Mouse (Mus musculus) layer of hippocampus, postnatal 14 days (tissue): ENCODE results near the gene Apobec4. TPM values are rescaled to one million over a fixed set of nuclear protein-coding genes. Genes with fewer than 3 reads are reported as not detected.
"Not testable (repeated sequence)": the region's sequence is repeated elsewhere in the genome, so short reads cannot be mapped to it uniquely, and the experiment has no call there.

Experiments
- DNase-seq, 2 experiments: peaks; one replicate each; pipeline ENCODE4 v3.0.0; 2021 to 2022; ENCODE audit warnings: low spot score in 2 of 2, mixed read lengths in 1 of 2
- total RNA-seq, 2 experiments: library from RNA; stranded (reverse); gene quantifications; 2 replicates each; pipeline ENCODE4 v1.2.3; 2021

Gene Apobec4
- total RNA-seq, 2 experiments from 2014 or later: not detected

DNA sequence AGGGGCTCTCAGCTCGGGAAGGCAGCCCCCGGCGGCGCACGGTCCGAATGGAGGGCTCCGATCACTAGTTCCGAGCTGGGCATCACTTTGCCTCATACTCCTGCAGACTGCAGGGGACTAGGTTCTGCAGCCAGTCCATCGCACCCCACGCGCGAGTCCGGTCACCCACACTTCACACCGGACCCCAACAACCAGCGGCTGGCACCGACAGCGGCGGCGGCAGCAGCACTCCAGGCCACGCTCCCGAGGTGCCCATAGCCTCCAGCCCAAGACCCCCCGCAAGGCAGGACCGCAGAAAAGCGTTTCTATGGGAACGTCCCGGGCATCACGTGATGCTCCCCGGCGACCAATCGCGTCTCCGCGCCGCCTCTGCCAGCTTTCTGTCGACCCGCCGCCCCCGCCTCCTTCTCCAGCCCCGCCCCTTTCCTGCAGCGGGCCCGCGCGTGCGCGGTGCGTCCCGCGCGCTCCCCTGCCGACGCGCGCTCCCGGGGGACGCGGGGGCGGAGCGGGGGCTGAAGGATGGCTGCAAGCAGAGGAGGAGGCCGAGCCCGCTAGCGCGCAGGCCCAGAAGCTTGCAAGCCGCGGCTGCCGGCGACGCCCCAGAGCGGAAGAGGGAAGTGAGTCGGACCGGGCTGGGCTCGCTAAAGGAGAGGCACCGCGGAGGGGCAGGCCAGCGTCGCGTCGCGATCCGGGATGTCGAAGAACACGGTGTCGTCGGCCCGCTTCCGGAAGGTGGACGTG, 15.9 kb downstream of the Apobec4 start, which contains the start of the genes Rgl1 and Arpc5:
Rgl1 (minus strand) TSS at position 320 of the 741 bp plus-strand sequence.
Arpc5 (plus strand) TSS at position 511 of the 741 bp plus-strand sequence.
- peak; percentile 93 to 97 for DNase-seq

DNA sequence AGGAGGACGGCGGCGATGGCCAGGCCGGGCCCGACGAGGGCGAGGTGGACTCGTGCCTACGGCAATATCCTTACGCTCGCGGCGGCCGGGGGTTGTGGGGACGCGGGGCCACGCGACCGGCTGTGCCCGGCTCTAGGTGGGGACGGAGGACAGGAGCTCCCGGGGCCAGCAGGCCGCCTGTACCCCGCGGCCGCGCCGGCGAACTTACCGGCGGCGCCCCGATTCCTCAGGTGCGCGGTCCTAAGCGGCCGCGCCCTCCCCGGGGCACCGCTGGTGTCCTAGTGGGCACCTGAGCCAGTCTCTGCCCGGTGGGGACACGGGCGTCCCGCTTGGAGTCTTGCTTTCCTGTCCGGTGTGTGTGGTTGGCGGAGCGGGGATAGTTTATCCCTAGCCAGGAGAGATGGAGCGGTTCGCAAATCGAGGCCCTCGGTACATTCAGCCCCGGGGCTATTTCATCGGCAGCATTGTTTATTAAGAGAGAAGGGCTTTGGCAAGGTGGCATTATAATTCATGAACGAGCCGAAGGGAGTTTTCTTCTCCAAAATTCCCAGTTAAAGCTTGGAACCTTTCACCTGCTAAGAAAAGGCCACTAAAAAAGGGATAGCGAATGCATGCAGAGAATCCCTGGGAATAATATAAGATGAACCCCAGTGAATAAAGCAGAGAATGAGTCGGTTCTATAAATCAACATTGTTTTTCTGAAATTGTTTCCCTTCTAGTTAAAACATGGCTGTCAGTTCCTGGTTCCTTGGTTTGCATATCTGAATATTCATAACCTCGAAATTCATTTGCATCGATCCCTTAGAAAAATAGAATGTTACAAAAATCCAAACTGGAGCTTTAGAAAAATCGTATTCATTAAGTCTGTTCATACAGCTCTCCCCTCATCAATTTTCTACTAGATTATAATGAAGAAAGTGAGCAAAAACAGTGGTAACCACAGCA, 16.7 kb downstream of the Apobec4 start:
- peak in 1 of 2 experiments; percentile 26 for DNase-seq

DNA sequence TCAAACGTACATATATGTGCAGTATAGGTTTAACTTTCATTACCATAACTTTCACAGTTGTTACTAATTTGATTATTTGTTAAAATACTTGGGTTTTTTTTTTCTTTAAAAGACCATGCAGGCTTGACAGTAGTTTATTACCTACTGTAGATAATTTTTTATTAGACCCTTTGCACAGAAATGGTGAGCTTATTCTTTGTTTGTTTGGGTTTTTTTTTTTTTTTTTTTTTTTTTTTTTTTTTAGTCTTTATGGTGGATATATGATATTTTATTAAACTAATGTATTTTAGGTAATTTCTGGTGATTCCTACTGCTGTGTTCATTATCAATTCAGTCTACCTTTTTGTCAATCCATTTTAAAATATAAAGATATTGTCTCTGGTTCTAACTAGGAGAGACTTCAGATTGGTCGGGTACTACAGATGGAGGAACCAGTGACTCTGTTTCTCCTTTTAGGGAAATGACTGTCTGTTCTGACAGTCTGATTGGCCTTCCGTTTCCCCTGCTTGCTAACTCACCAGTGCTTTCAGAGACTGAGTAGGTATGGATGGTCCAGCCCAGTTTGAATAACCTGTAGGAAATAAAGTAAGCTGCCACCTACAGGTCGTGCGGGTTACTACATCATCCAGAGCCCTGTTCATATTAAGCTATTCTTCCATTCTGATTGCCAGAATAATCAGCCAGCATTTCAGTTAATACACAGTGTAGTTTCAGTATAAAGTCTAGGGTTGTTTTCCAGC, 17.6 kb downstream of the Apobec4 start:
- DNase-seq: peak; percentile 90 to 93

DNA sequence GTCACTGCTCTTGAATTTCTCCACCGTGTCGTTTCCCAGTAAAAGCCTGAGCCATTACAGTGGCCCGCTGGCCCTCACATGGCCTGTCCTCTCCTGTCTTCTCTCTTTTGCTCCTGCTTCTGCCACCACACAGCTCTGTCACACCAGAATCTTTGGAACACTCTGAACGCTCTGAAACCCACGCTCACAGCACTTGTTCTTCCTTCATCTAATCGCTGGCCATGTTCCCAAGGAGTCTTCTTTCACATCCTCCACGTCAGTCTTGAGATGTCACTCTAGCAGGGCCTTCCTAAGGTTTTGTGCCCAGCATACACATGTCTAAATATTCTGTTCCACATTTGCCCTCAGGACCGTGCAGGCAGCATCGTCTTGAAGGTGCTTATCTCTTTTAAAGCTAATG, 20.7 kb downstream of the Apobec4 start:
- DNase-seq: peak in 1 of 2 experiments; percentile 46

DNA sequence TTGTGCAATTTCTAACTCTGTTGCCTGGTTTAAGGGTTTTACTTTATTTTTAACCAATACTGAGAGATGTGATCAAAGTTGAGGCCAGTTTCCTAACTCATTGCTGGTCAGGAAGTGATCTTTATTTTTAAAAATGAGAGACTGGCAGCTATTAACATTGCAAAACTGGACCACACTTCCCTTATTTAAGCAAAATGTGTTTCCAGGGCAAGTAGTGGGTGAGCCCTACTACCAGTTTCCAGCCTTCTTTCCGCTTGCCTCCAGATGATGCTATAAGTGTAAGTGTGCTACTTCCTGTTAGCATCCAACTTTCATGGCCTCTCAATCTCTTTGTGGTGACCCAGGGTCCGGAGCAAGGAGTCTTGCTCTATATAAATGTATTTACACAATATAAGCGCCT, 24.2 kb downstream of the Apobec4 start:
- not testable (repeated sequence) for DNase-seq

DNA sequence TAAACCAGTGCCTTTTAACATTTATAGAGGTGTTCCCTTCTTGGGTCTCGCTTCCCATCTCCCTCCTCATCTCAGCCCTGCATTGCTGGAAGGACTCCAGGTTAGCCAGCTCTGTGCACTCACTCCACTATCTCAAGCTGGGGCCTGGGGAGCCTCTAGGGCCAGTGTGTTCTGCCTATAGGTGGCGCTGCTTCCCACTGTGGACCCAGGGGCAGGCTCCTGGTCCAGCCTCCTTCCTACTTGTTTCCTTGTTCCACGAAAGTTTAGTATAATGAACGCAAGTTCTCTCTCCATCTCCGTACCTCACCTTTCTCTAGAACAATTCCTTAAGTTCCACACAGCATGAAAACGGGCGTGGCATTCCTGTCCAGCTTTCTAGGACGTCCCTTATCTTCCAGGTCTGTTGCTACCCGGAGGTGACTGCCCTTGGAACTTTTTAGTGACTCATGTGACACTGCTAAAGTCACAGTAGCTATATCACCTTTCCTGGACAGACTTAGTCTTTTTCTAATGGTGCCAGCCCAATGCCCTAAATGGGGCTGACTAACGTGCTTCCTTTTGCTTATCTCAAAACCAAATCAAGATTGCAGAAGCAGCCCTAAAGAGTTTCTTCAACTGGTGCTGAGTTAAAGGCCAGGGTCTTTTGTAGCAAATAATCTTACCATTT, 28.9 kb downstream of the Apobec4 start:
- DNase-seq: peak; percentile 57 to 63

DNA sequence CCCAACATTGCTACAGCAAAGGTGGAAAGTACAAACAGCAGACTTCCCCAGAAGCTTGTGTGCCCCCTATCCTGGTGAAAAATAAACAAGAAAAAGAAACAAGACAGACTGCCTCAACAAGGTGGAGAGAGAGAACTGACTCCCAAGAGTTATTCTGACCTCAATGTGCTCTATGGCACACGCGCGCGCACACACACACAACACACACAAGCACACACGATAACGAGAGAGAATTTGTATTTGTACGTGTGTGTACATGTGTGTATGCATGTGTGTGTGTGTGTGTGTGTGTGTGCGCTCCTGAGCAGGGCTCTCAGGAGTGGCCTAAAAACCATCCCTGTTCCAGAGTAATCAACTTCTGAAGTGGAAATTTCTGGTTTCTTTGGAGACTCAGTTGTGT, 34.3 kb downstream of the Apobec4 start:
- DNase-seq: no peak

DNA sequence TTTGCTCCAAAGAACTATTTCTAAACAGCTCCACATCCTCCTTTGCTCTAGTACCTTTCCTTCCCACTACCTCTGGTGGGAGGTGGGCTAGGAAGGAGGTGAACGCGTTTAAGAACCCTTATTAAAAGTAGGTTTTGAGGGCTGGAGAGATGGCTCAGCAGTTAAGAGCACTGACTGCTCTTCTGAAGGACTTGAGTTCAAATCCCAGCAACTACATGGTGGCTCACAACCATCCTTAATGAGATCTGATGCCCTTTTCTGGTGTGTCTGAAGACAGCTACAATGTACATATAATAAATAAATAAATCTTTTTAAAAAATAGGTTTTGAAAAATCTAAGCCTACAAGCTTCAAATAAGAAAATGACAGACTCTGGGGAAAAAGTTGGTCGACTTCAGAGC, 35.1 kb downstream of the Apobec4 start:
- not testable (repeated sequence) for DNase-seq

DNA sequence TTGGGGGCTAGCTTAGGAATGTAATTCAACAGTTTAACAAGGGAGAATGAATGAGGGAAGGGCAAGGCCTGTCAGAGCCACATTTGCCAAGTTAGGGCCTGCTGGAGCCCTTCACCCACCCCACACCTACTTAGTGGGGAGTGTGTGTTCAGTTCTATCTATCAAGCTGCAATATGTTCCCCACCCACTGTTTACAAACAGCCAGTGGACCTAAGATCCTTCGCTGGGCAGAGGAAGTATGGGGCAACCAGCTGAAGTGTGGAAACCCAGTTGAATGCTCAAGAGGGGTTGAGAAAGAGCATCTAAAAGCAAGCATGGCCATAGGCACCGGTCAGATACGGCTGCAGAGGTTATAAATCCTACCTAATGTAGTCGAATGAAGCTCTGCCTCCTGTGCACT, 36.6 kb downstream of the Apobec4 start:
- DNase-seq: no peak

DNA sequence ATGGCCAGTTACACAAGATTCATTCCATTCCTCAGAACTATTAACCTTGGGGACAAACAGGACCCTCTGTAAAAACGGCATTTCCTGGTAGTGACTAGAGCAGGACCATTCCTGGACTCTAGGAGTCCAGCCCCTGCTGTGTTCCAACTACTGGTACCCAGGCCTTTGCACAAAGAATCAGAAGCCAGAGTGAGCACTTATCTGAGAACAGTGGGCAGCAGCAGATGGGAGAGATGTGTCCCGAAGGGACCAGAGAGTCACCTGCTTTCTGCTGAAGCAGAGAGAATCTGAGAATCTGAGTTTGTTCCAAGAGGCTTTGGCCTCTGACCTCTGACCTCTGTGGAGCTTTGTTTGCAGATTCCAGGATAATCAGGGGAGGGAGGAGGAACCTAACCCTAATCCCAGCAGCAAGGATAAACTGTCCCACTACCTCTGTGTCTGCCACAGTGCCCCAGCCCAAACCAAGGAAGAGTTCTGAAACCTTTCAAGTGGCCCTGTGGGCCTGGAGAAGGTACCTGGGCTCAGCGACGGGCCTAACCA, 37.8 kb downstream of the Apobec4 start:
- DNase-seq: no peak

DNA sequence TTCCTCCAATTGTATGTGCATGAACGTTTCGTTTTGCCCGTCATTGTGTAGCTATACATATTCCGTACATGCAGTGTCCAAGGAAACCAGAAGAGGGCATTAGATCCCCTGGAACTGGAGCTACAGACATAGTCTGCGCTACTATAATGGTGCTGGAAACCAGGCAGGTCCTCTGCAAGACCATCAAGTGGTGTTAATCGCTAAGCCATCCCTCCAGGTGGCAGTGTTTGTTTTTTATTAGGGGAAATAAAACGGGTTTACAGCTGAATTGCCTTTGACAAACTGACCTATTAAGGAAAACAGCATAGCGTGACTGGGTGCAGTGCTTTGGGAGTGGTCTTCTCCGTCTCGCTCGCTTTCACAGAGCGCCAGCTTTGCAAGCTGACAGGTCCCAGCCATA, 39.9 kb downstream of the Apobec4 start:
- DNase-seq: no peak

DNA sequence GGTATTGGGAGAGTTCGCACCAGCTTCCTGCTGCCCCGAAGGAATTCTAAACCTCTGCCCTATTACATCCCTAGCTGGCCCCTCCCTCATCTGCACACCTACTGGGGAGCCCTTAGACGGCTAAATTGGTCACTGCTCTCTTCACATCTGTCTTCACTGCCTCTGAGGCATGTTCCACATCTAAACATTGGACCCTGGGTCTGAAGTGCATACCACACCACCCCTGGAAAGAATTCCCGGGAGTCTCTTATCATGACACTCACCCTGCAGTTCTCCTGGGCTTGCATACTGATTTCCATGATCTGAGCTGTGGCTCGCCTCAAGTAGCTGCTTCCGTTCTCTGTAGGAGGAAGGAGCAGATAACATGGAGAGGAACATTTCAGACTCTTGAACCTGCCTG, 40.5 kb downstream of the Apobec4 start:
- no peak for DNase-seq

DNA sequence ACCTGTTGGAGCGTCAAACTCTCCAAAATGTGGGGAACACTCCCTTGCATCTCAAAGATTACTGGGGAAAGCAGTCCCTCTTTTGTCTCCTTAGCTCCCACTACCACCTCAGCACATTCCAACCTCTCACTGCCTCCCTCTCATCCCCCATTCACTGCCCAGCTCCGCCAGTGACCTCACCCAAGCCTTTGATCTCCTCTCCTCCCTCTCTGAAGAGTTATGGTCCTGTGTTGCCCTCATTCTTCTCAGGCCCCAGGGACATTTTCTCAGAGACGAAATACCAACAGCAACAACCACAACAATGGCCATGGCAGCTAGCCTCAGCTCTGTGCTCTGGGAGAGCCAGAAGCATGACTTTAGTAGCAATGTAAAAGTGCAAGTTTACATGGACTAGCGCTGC, 40.9 kb downstream of the Apobec4 start:
- DNase-seq: no peak

DNA sequence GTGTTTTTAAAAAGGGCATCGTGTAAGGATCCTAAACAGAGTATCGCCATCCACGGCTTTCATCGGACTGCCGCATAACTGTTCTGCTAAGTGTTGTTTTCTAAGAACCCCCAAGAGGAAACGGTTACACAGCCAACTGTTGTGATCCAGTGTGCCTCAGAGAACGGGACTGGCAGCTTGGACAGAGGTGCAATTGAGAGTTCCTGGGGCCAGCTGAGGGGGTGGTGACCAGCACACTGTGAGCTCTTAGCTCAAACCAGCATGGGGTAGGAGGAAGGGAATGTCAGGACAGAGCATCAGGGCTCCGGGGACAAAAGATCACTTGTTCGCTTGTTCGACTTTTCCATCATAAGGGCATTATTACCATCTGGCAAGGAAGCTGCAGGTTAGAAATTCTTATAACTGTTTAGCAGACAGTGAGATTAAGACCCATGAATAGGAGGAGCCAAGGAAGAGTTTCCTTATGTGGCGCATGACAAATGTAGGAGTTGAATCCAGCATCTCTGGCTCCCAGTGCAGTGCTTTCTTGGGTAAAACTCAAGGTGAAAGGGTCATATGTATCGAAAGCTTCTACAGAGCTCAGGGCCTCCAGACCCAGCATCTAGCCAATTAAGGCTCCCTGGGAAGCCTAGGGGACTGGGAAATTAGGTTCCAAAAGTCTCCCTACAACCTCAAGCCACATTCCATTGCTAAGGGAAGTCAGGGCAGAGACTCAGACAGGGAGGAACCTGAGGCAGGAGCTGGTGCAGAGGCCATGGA, 42.6 kb downstream of the Apobec4 start:
- peak in 1 of 2 experiments; percentile 65 for DNase-seq

DNA sequence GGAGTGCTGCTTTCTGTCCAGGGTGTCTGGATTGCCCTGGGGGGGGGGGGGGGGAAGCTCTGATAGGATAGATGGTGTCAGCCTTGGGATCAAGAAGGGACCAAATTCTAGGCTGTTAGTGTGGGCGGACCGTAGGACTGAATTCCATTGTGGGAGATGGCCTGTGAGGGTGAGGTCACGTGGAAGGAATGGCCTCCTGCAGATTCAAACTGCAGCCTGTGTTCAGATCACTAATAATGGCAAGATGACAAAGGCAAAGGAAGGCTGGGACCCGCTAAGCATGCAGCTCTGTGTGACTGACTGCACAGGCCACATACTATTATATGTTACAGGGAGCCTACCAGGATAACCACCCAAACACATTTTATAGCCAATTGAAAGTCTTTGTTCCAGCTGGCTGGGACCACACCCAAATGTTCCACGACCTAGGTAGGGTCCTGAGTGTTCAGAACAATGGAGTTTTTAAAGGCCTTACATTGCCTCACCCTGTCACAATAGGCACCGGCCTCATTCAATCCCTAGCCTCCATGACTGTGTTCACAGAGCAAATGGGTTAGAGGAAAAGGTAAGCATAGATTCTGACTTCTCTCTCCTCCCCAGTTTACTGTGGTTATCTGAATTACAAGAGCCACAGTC, 43.3 kb downstream of the Apobec4 start:
- no peak for DNase-seq

DNA sequence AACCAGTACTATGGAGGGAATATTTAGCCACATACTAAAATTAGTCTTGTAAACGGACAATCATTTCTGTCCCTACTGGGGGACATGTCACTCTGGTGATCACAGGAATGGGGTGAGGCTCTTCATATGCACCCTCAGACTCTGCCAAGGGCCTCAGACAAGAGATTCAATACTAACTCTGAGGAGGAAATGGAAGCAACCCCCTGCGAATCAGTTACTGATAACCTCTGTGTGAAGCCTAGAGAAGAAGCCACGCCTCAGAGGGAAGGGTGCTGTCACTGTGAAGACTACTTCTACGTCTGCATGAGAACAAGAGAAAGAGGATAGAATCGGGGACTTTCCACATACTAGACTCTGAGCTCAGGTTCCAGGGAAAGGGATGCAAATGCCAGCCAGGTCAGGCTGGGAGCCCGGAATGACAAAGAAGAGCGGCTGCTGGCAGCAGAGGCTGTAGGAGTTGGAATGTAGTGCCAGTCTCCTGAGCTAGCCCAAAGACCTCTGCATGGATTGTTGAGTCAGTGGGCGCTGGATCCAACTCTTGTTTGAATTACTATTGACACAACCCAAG, 45.4 kb downstream of the Apobec4 start:
- DNase-seq: no peak

DNA sequence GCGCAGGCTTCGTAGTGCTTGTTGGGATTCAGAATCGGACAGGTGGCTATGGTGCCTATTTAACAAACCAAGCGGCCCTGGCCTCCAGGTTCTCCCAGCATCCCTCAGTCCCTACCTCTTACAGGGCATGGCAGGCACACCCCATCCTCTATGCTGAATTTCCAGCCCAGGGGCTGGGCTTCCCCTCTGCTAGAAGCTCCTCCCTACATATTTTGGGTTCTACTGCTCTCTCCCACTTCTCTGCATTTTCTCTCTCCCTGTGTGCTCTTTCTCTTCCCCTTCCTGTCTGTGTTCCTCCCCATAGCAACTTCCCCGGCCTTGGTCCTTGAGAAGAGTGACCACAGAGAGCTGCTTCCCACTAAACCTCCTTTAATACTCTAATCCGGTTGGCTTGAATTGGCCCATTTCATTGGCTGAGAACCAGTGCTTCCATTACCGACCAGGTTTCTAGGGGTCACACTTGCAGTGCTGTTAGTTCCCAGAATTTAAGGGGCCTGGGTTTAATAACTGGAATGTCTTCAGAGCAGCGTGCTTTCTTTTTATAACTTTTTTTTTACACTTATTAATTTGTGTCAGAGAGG, 46.4 kb downstream of the Apobec4 start:
- DNase-seq: no peak

DNA sequence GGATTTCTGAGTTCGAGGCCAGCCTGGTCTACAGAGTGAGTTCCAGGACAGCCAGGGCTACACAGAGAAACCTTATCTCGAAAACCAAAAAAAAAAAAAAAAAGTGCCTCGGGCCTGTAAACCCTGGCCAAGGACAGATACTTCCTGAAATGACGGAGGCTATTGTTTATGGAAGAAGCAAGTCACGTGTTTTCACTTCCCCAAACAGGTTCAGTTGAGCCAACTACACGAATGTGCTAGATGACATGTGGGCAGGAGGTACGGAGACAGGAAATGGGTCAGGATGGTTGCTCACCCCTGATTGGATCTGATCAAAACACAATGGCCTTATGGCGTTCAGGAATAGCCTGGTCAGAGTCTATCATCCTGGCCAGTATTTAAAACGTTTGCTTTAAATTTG, 47.8 kb downstream of the Apobec4 start:
- no peak for DNase-seq

DNA sequence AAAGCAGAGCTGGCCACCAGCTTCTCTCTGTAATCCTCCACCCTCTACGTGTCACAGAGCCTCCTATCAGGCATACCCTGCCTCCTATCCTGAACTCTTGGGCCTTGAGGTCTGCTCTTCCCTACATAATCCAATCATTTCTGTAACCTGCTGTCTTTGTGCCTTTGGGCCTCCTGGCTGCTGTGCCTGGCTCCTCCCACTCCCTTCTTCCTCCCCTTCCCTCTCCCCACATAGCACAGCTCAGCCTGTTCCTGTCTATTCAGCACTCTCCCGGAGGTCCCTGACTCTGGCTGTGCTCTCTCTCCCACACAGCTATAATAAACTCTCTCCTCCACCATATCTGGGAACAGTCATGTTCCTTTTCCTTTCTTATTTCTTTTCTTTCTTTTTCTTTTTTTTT, 49.5 kb downstream of the Apobec4 start, which contains the start of gene Ncf2:
Ncf2 (plus strand) TSS at position 298 of the 400 bp plus-strand sequence.
- no peak for DNase-seq
